Mouse (Mus musculus) forebrain, embryonic 11.5 days (tissue): ENCODE data around the gene Nfatc3. TPM values are rescaled to one million over a fixed set of nuclear protein-coding genes. Genes with fewer than 3 reads are reported as not detected.

Experiments used
- ATAC-seq: fragments of 200-750 bp; cut with Nextera tagmentation; replicated peaks from 2 replicates; pipeline ENCODE4 v1.8.0; 2017; ENCODE audit warnings: moderate TSS enrichment; ENCODE audit not compliant: low FRiP score
- DNase-seq: peaks from one replicate; pipeline ENCODE4 v3.0.0-alpha.2; 2017; ENCODE audit warnings: low spot score
- H3K27ac ChIP-seq: fragments of 300-500 bp; sonication (generic); 2 replicates; pipeline ENCODE4 v1.5.1; 2014; ENCODE audit warnings: low read depth, low read length
- H3K27me3 ChIP-seq: fragments of 300-500 bp; sonication (generic); 2 replicates; pipeline ENCODE4 v1.6.1; 2014; ENCODE audit warnings: mild to moderate bottlenecking, low read length, mixed read lengths; ENCODE audit not compliant: control insufficient read depth, insufficient read depth
- H3K36me3 ChIP-seq: fragments of 300-500 bp; sonication (generic); 2 replicates; pipeline ENCODE4 v1.6.1; 2014; ENCODE audit warnings: mild to moderate bottlenecking, low read length, moderate library complexity, mixed read lengths; ENCODE audit not compliant: control insufficient read depth, insufficient read depth
- H3K4me1 ChIP-seq: fragments of 300-500 bp; sonication (generic); replicated peaks from 2 replicates; pipeline ENCODE4 v1.6.1; 2014; ENCODE audit warnings: low read length, mixed read lengths; ENCODE audit not compliant: control insufficient read depth, insufficient read depth
- H3K4me2 ChIP-seq: fragments of 300-500 bp; sonication (generic); 2 replicates; pipeline ENCODE4 v1.6.1; 2014; ENCODE audit warnings: low read depth, mild to moderate bottlenecking, low read length, moderate library complexity, mixed read lengths; ENCODE audit not compliant: severe bottlenecking
- H3K4me3 ChIP-seq: fragments of 300-500 bp; sonication (generic); 2 replicates; pipeline ENCODE4 v1.5.1; 2014; ENCODE audit warnings: low read depth, low read length
- H3K9ac ChIP-seq: fragments of 300-500 bp; sonication (generic); 2 replicates; pipeline ENCODE4 v1.6.1; 2014; ENCODE audit warnings: low read length
- H3K9me3 ChIP-seq: fragments of 300-500 bp; sonication (generic); 2 replicates; pipeline ENCODE4 v1.6.1; 2016; ENCODE audit warnings: low read length, mixed read lengths; ENCODE audit not compliant: control insufficient read depth
- WGBS: fragments of 180-500 bp; shearing (Covaris S2); extraction: QIAGEN DNeasy Blood & Tissue Kit; methylation state at CpG from one replicate; pipeline ENCODE4 v1.1.7; 2014; 5-methylcytosine and 5-hydroxymethylcytosine counted together
- polyA plus RNA-seq: library from polyadenylated mRNA; unstranded; fragments of >200 nt; fragmentation: Nextera tagmentation; extraction: Ambion mirVana; gene quantifications from 2 replicates; pipeline ENCODE4 v1.2.1, GENCODE M21; 2014

The Nfatc3 gene
- polyA plus RNA-seq, 1 experiment from 2014 or later: 5.3 TPM

GRCm38 (mm10) chr8:106102321-106102720 lies 43.7 kb downstream of the Nfatc3 start:
- DNase-seq (no peak), ATAC-seq (no peak)
- H3K27me3 ChIP-seq: no peaks in the 10 kb centered on the region
- no peaks in the 10 kb centered on the region for H3K9me3 ChIP-seq
- no peak overlapping the region for H3K27ac ChIP-seq
- H3K4me1 ChIP-seq: no peaks in the 10 kb centered on the region
- H3K36me3 ChIP-seq: peaks cover 3% of the 10 kb centered on the region; the same call in 1 of the 2 replicates
- H3K4me3 ChIP-seq: no peak overlapping the region
- no peak overlapping the region for H3K4me2 ChIP-seq
- no peak overlapping the region for H3K9ac ChIP-seq
- 89% methylated on average over 4 of the region's 4 CpGs for WGBS

GRCm38 (mm10) chr8:106103888-106104287 lies 45.2 kb downstream of the Nfatc3 start:
- H3K9ac ChIP-seq: no peak overlapping the region
- H3K36me3 ChIP-seq: peaks cover 3% of the 10 kb centered on the region; the same call in 1 of the 2 replicates
- no peaks in the 10 kb centered on the region for H3K9me3 ChIP-seq
- H3K4me1 ChIP-seq: no peaks in the 10 kb centered on the region
- H3K27me3 ChIP-seq: no peaks in the 10 kb centered on the region
- no peak overlapping the region for H3K4me2 ChIP-seq
- WGBS: 89% methylated on average over 2 of the region's 2 CpGs
- ATAC-seq (no peak), DNase-seq (no peak)
- H3K4me3 ChIP-seq: no peak overlapping the region
- no peak overlapping the region for H3K27ac ChIP-seq

GRCm38 (mm10) chr8:106106193-106106592 lies 47.6 kb downstream of the Nfatc3 start:
- Histone ChIP-seq H3K9ac (no peak overlapping the region), H3K9me3 (no peaks in the 10 kb centered on the region), H3K27ac (no peak overlapping the region), H3K4me3 (no peak overlapping the region), H3K4me2 (no peak overlapping the region), H3K36me3 (no peaks in the 10 kb centered on the region; the same call in 1 of the 2 replicates), H3K27me3 (no peaks in the 10 kb centered on the region), H3K4me1 (no peaks in the 10 kb centered on the region)
- 89% methylated on average over 1 of the region's 1 CpGs for WGBS
- DNase-seq (no peak), ATAC-seq (no peak)

GRCm38 (mm10) chr8:106108080-106108479 lies 49.4 kb downstream of the Nfatc3 start:
- Histone ChIP-seq H3K27me3 (no peaks in the 10 kb centered on the region), H3K9me3 (no peaks in the 10 kb centered on the region), H3K9ac (no peak overlapping the region), H3K36me3 (no peaks in the 10 kb centered on the region; the same call in 1 of the 2 replicates), H3K4me2 (no peak overlapping the region), H3K4me1 (no peaks in the 10 kb centered on the region), H3K27ac (no peak overlapping the region), H3K4me3 (no peak overlapping the region)
- DNase-seq (no peak), ATAC-seq (no peak)
- WGBS: 97% methylated on average over 4 of the region's 4 CpGs

- Histone ChIP-seq H3K4me2 (no peak overlapping the region), H3K27me3 (no peaks in the 10 kb centered on the region), H3K36me3 (no peaks in the 10 kb centered on the region; the same call in 1 of the 2 replicates), H3K4me1 (no peaks in the 10 kb centered on the region), H3K9me3 (no peaks in the 10 kb centered on the region), H3K27ac (no peak overlapping the region), H3K9ac (no peak overlapping the region), H3K4me3 (no peak overlapping the region)
- DNase-seq: no peak
- no peak for ATAC-seq
- 94% methylated on average over 3 of the region's 3 CpGs for WGBS
Observed at GRCm38 (mm10) chr8:106108729-106109128, 50.1 kb downstream of the Nfatc3 start.

- Histone ChIP-seq H3K9me3 (no peaks in the 10 kb centered on the region), H3K4me2 (no peak overlapping the region), H3K27me3 (no peaks in the 10 kb centered on the region), H3K4me3 (no peak overlapping the region), H3K27ac (no peak overlapping the region), H3K36me3 (peaks cover 4% of the 10 kb centered on the region; the same call in 1 of the 2 replicates), H3K9ac (no peak overlapping the region), H3K4me1 (no peaks in the 10 kb centered on the region)
- DNase-seq (no peak), ATAC-seq (no peak)
- WGBS: 89% methylated on average over 2 of the region's 2 CpGs
Observed at GRCm38 (mm10) chr8:106112041-106112440, 53.4 kb downstream of the Nfatc3 start.

GRCm38 (mm10) chr8:106112514-106112913 lies 53.9 kb downstream of the Nfatc3 start:
- 94% methylated on average over 1 of the region's 1 CpGs for whole genome bisulfite sequencing
- no peak overlapping the region for H3K9ac ChIP-seq
- no peaks in the 10 kb centered on the region for H3K9me3 ChIP-seq
- no peak overlapping the region for H3K27ac ChIP-seq
- no peak overlapping the region for H3K4me3 ChIP-seq
- no peak overlapping the region for H3K4me2 ChIP-seq
- no peak for ATAC-seq
- no peaks in the 10 kb centered on the region for H3K27me3 ChIP-seq
- no peaks in the 10 kb centered on the region for H3K4me1 ChIP-seq
- no peak for DNase-seq
- H3K36me3 ChIP-seq: peaks cover 4% of the 10 kb centered on the region; the same call in 1 of the 2 replicates

- H3K9me3 ChIP-seq: no peaks in the 10 kb centered on the region
- H3K27me3 ChIP-seq: no peaks in the 10 kb centered on the region
- peaks cover 4% of the 10 kb centered on the region; the same call in 1 of the 2 replicates for H3K36me3 ChIP-seq
- H3K4me3 ChIP-seq: no peak overlapping the region
- H3K9ac ChIP-seq: no peak overlapping the region
- ATAC-seq (no peak), DNase-seq (peak; percentile 54)
- H3K27ac ChIP-seq: no peak overlapping the region
- no peaks in the 10 kb centered on the region for H3K4me1 ChIP-seq
- 96% methylated on average over 3 of the region's 3 CpGs for WGBS
- H3K4me2 ChIP-seq: no peak overlapping the region
Observed at GRCm38 (mm10) chr8:106115897-106116296, 57.3 kb downstream of the Nfatc3 start.

GRCm38 (mm10) chr8:106123443-106123842 lies 64.8 kb downstream of the Nfatc3 start:
- no peak for DNase-seq
- no peaks in the 10 kb centered on the region for H3K36me3 ChIP-seq
- no peak overlapping the region for H3K27ac ChIP-seq
- H3K4me2 ChIP-seq: no peak overlapping the region
- no peaks in the 10 kb centered on the region for H3K4me1 ChIP-seq
- no peaks in the 10 kb centered on the region for H3K27me3 ChIP-seq
- 77% methylated on average over 3 of the region's 3 CpGs for WGBS
- ATAC-seq: no peak
- H3K4me3 ChIP-seq: no peak overlapping the region
- no peak overlapping the region for H3K9ac ChIP-seq
- no peaks in the 10 kb centered on the region for H3K9me3 ChIP-seq
